Mouse (Mus musculus): ENCODE measurements at regions not wholly inside any gene's neighbourhood (a gene's known extent, or its start where the extent isn't known, plus 50 kb on each side); places are given as distances from the start of the nearest gene placed in this dataset.

DNA sequence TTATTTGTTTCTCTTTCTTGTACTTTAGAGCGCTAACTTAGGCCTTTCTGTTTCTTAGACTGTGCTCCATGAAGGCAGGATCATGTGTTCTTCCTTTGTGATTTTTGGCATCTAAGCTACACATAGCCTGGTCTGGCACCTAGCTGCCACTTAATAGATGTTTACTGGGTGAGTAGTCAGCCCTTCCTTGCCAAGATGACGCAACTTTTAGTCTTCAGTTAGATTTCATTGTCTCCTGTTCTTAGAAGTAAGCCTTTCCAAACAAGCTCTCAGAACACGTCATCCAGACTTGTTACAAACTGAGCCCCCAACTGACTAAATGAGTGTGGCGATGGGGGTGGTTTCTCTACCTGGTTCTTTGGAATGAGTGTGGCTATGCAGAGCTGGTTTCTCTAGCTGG, 85.4 kb upstream of the Rapgef5 start:
- DNase-seq (ENCODE audit: low spot score in 2 of 2) = no peak

DNA sequence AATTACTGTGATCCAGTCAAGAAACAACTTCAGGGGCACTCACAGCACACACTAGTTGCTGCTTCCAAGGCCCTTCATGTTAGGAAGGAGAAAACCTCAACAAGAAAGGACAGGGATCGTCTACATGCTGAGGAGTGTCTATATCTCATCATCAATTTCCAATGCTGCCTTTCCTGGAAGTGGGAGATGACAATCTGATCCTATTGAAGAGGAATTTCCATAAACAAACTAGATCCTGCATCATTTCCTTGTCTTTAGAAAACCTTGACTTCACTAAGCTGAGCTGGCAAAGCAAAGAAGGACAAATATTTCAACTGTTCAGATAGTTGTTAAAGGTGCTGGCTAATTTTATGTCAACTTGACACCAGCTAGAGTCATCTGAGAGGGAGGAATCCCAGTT, 83.5 kb upstream of the Rapgef5 start:
- DNase-seq (ENCODE audit: low spot score in 2 of 2) = no peak

DNA sequence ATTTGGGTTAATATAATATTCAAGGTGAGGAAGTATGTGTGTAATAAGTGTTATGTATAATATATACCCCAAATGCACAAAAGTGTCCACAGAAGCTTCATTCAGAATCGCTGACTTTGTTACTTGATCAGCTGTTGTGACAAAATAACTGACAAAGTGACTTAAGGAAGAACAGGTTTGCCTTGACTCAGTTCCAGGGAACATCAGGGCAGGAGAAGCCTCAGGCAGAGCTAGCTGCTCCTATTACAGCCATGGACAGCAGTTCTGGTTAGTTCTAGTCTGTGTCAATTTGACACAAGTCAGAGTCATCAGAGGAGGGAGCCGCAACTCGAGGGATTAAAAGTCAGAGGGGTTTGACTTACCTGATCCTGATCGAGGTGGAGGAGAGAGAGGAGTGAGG, 79.3 kb upstream of the Rapgef5 start:
- DNase-seq (ENCODE audit: low spot score in 2 of 2) = no peak

DNA sequence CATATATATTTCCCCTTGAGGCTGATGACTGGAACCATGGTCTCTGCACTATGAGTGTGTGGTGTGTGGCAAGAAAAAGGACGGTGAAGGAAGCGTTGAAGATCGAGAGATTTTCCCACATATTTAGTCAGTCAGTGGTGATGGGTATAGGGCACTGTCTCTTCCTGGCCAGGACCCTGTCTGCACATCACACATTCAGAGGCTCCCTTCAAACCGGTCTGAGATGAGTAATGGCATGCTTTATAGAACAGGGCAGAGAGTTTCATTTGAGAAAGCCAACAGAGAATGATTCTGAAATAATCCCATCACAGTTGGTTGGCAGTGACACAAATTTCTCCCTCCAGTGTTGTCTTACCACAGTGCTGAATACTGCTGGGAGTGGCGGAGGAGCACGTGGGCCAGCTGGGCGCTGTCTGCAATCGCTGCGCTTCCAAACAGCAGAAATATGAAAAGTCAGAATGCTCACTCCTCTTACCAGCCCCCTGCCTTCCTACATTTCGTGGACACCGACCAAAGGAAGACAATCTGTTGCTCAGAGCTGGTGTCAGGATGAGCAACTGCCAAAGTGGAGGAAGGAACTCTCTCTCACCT, 77.2 kb upstream of the Rapgef5 start:
- peak; percentile 50 to 72 for DNase-seq (ENCODE audit: low spot score in 2 of 2)

DNA sequence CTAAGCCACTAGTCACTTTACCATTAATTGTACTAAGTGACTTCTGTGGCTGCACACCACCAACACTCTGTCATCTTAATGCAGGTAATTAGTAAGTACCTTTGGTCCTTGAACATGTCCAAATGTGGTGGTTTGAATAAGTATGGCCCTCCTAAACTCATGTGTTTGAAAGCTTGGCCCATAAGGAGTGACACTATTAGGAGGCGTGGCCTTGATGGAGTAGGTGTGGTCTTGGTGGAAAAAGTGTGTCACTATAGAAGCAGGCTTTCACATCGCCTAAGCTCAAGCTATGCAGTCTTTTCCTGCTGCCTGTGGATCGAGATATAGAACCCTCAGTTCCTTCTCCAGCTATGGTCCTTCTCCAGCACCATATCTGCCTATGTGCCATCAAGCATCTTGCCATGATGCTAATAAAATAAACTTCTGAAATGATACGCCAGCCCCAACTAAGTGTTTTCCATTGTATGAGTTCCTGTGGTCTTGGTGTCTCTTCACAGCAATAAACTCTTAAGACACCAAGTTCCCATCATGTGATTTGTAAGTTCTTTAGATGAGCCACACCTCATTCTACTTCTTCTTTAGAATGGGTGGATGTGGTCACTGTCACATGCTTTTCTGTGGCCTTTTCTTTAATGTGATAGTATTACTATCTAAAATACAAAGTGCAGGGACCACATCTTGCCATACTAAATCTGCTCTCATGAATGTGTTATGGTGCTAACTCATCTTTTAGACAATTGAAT, 71.9 kb upstream of the Rapgef5 start:
- no peak for DNase-seq (ENCODE audit: low spot score in 2 of 2)

DNA sequence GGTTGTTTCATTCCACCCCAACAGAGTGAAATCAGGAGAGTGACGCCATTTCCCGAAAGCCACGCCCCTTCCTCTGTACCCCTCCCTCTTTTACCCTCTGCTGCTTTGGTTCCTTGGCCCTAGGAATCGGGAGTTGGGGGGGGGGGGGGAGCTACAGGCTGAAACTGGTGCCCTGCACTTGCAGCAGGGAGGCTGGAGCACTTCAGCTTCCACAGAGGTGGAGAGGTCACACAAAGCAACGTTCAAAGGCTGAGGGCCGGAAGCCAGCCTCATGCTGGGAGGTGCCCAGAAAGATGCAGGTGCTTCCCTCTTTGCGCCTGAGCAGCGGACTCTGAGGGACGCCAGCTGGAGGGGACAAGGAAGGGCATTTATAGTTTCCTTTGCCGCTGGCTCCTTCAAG, 69.1 kb upstream of the Rapgef5 start:
- no peak for DNase-seq (ENCODE audit: low spot score in 2 of 2)

DNA sequence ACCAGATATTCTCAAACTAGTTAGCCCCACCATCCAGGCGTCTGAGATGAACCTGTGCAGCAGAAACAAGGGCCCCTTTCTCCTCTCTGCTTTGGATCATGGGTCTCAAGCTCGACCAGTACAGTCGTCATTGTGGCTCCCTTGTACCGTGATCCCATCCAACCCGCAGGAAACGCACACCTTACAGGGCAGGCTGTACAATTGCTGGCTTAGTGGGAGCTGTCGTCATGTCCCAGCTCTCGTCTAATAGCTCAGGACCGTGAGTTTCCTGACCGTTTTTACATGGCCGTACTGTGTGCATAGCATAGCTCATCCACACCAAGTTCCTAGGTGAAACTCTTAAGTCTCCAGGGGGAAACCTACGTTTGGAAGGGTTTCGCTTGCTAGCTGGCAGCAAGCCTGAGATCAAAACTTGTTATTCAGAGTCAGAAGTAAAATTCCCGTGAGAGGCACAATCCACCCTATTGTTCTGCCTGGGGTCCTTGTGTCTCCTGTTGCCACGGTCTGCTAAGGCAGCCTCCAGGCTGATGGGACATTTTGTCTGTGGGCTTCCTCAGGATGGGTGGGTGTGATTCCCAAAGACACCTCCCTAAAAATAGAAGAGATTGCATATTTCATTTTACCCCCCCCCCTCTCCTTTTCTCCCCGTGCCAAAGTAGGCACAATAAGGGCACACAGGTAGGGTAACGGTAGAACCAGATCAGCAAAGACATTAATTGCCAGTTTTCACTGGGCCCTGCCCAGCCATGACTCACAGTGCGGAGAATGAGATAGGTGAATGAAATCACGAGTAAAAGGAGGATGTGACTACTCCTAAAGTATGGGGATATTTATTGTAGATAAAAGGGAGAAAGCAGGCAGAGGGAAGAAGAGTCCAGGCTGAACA, 68.2 kb upstream of the Rapgef5 start:
- no peak for DNase-seq (ENCODE audit: low spot score in 2 of 2)

DNA sequence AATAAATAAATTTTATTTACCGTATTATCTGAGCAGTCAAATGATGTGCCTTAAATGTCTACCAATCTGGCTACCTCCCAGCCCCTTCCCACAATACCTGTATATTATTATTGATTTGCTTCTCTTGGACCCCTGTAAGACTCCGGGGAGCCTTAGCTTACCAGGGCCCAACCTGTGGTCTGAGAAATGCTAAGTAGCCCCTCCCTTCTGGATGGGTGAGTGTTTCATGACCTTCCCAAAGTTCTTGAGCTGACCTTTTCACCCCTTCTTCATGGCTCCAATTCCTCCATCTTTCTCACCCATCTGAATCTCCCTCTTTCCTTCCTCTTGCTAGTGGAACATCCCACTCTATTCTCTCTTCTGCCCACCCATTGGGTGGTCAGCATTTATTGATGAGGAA, 67.2 kb upstream of the Rapgef5 start:
- no peak for DNase-seq (ENCODE audit: low spot score in 2 of 2)

DNA sequence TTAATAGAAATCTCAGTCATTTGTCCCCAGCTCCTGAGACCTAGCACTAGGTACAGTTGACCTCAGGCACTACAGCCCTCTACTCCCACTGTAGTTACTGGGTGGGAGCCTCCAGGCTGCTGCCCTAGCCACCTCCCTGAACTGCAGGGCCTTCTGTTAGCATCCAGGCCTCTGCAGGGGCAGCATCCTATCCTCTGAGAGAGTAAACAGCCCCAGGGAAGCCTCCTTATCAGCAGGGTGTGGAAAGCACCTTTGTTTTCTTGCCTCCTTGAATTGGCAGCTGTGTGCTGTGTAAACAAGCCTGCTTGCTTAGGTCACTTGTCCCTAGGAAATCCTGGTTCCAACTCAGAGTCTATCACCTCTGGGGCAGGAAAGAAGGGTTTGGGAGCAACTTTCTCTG, 66.2 kb upstream of the Rapgef5 start:
- no peak for DNase-seq (ENCODE audit: low spot score in 2 of 2)

DNA sequence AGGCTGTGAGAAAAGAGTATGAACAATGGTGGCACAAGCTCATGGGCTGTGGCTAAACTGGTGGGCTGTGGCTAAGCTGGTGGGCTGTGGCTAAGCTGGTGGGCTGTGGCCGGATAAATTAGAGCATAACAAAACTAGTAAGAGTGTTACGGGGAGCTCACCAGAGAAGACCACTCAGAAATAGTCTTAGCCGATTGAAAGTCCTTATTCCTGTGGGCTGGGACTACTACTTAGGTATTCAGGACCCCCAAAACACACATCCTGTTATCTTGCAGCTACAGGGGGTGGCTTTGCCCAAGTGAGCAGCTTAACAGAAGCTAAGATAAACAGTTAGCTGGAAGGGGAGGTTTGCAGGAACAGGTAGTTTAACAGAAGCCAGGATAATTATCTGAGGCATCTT, 65.4 kb upstream of the Rapgef5 start:
- no peak for DNase-seq (ENCODE audit: low spot score in 2 of 2)

DNA sequence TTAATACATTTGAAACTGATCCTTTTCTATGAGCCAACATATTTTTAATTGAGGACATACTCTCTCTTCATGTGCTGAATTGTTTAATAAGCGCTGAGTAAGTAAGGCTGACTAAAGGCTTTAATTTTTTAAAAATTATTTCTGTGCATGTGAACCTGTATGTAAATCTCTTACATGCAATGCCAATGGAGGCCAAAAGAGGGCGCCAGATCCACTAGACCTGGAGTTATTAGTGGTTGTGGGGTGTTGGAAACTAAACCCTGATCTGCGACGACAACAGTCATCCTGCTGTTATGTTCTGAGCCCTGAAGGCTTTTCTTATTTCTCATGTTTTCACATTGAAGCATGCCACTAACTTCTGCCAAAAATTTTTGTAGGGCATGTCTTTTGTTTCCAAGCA, 64.8 kb upstream of the Rapgef5 start:
- no peak for DNase-seq (ENCODE audit: low spot score in 2 of 2)

DNA sequence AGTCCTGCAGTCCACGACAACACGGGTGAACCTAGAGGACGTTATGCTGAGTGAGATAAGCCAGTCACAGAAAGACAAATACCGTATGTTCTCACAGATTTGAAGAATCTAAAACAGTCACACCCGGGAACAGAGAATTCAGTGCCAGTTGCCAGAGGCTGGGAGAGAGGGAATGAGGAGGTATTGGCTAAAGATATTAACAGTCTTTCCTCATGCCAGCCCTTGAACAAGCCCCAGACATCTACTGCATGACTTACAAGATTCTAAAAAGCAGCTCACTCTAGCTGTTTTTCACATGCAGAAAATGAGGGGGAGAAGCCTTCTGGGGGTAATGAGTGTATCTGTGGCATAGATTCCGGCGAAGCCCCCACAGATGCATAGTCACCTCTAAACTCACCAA, 60.5 kb upstream of the Rapgef5 start:
- no peak for DNase-seq (ENCODE audit: low spot score in 2 of 2)

DNA sequence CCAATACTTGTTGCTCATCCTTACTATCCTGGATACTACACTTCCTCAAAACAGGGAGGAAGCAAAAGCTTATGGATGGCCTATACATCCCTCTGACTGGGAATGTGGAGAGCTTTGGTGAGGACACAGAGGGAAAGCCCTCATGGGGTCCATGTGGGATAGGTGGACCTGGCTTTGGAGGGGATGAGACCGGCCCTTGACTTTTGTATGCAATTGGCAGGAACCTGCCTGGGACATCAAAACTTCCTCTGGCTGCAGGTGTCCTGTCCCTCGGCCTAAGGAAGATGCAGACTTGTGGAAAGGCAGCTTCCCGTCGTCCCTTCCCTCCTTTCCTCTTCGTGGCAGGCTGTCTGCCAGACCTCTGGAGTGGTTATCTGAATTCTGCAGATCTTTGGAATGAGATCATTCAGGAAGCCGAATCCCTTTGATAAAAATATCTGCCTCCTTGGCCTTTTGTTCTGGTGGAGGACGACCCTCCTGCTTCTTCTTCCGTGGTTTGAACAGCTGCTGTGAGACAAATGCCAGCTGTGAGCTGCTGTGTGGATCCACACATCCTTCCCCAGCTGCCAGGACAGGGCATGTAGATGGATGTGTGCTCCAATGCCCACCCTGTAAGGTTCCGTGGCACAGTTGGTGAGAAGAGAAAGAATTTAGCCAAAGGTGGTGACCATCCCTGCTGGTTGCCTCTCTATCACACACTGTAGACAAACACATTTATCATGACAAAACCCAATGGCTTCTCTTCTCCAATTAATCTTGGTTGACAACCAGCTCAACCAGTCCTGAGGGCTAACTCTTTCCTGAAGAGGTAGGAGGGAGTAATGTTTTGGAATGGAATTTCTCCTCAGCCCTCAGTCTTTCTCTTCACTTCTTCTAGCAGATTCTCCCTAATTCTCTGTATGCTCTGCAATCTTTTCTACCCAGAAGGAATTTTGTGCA, 57.9 kb upstream of the Rapgef5 start:
- DNase-seq (ENCODE audit: low spot score in 2 of 2) = no peak

DNA sequence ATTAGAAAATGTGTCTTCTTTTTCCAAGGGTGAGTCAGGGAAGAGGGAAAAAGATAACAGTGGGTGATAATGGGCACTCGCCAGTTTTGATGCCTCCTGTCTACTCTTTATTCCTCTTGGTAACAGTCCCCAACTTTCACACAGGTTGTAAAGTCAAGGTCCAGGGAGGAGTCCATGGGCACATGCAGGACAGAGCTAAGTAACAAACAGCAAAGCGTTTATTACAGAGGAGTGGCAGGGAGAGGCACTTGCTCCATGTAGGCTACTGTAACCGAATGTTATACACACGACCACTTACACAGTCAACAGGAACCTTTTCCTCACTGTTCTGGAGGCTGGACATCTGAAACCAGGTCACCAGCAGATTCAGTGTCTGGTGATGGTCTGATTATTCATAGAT, 56.7 kb upstream of the Rapgef5 start:
- no peak for DNase-seq (ENCODE audit: low spot score in 2 of 2)

DNA sequence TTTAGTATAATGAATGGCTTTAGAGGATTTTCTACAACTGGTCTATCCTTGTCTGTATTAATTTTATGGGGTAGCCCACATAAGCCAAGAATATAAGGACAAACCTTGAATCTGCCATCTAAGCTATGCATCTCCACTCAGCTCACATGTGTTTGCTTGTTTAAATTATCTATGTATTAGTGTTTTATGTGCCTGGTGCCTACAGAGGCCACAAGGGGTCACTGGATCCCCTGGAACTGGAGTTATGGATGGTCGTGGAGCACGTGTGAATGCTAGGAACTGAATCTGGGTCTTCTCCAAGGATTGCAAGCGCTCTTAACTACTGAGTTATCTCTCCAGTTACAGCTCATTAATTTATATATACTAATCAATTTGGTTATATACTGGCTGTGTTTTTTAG, 51.1 kb upstream of the Rapgef5 start:
- no peak for DNase-seq (ENCODE audit: low spot score in 2 of 2)

DNA sequence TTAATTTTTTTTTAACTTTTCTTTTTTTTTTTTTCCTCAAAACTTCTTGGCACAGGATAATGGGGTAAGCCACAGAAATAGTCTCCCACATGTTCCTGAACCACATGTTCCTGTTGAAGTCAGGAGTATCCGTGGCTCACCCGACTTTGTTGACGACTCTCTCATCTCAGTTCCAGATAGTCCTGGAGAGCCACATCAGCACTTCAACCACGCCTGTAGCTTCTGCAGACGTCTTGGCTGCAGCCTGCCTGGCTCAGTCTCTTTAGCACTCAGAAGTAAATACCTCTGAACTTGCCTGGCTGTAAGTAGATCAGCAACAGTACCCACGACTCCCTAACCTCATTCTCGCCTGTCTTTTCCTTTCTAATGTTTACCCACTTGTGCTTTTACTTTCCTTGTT, 50.3 kb upstream of the Rapgef5 start:
- no peak for DNase-seq (ENCODE audit: low spot score in 2 of 2)

All from right cerebral cortex, adult 2 months (tissue).